Mouse (Mus musculus) ES-E14 (cell line): ENCODE measurements around the gene Adh7.

ENCODE experiments used
- CHD2 ChIP-seq: IDR thresholded peaks from 2 replicates; pipeline ENCODE4 v1.6.1; 2014; ENCODE audit warnings: mild to moderate bottlenecking, low read depth, low read length, inconsistent platforms
- HCFC1 ChIP-seq: IDR thresholded peaks from 2 replicates; pipeline ENCODE4 v1.6.1; 2012; ENCODE audit warnings: low read length, inconsistent platforms, borderline replicate concordance; ENCODE audit not compliant: insufficient read depth
- MAFK ChIP-seq: IDR thresholded peaks from 2 replicates; pipeline ENCODE4 v1.6.1; 2014; ENCODE audit warnings: mild to moderate bottlenecking, low read depth, low read length, inconsistent platforms; ENCODE audit not compliant: insufficient read depth
- ZC3H11A ChIP-seq: IDR thresholded peaks from 2 replicates; pipeline ENCODE4 v1.6.1; 2012; ENCODE audit warnings: low read depth, mild to moderate bottlenecking, inconsistent platforms, low read length, borderline replicate concordance
- ZNF384 ChIP-seq: IDR thresholded peaks from 2 replicates; pipeline ENCODE4 v1.6.1; 2012; ENCODE audit warnings: low read depth, low read length, inconsistent platforms

GRCm38 (mm10) chr3:138231531-138231930 lies 14.0 kb downstream of the Adh7 start:
- TF ChIP-seq ZC3H11A = no peak
- TF ChIP-seq CHD2 = no peak
- TF ChIP-seq ZNF384 = no peak
- TF ChIP-seq MAFK = no peak
- TF ChIP-seq HCFC1 = no peak
